Mouse (Mus musculus) limb, embryonic 12.5 days (tissue): ENCODE results near the gene Folr2. TPM values are rescaled to one million over a fixed set of nuclear protein-coding genes. Genes with fewer than 3 reads are reported as not detected.
A peak's percentile ranks its signal among the peaks of the same experiment; 100 is the strongest.

Experiments used
- ATAC-seq: fragments of 200-750 bp; cut with Nextera tagmentation; 2 replicates; pipeline ENCODE4 v1.8.0; 2017; ENCODE audit warnings: low read depth, moderate TSS enrichment; ENCODE audit not compliant: insufficient number of reproducible peaks, insufficient read depth, low FRiP score, low TSS enrichment
- H3K27ac ChIP-seq: fragments of 300-500 bp; sonication (generic); 2 replicates; pipeline ENCODE4 v1.5.1; 2016; ENCODE audit warnings: mild to moderate bottlenecking, moderate library complexity
- H3K27me3 ChIP-seq: fragments of 300-500 bp; sonication (generic); 2 replicates; pipeline ENCODE4 v1.6.1; 2016; ENCODE audit warnings: mild to moderate bottlenecking, moderate library complexity
- H3K36me3 ChIP-seq: fragments of 300-500 bp; sonication (generic); 2 replicates; pipeline ENCODE4 v1.6.1; 2016; ENCODE audit warnings: mild to moderate bottlenecking, moderate library complexity
- H3K4me1 ChIP-seq: fragments of 300-500 bp; sonication (generic); replicated peaks from 2 replicates; pipeline ENCODE4 v1.6.1; 2016
- H3K4me2 ChIP-seq: fragments of 300-500 bp; sonication (generic); 2 replicates; pipeline ENCODE4 v1.6.1; 2016; ENCODE audit warnings: mild to moderate bottlenecking, moderate library complexity
- H3K4me3 ChIP-seq: fragments of 300-500 bp; sonication (generic); replicated peaks from 2 replicates; pipeline ENCODE4 v1.5.1; 2016; ENCODE audit warnings: mild to moderate bottlenecking
- H3K9ac ChIP-seq: fragments of 300-500 bp; sonication (generic); replicated peaks from 2 replicates; pipeline ENCODE4 v1.6.1; 2016; ENCODE audit warnings: mild to moderate bottlenecking, moderate library complexity
- H3K9me3 ChIP-seq: fragments of 300-500 bp; sonication (generic); 2 replicates; pipeline ENCODE4 v1.6.1; 2016; ENCODE audit warnings: mild to moderate bottlenecking, moderate library complexity
- WGBS: fragments of 180-500 bp; shearing (Covaris S2); methylation state at CpG from one replicate; pipeline ENCODE4 v1.1.7; 2016; 5-methylcytosine and 5-hydroxymethylcytosine counted together
- polyA plus RNA-seq: library from polyadenylated mRNA; unstranded; fragments of >200 nt; fragmentation: Nextera tagmentation; extraction: Ambion mirVana; gene quantifications from 2 replicates; pipeline ENCODE4 v1.2.1, GENCODE M21; 2016

The Folr2 gene
- polyA plus RNA-seq, 1 experiment from 2014 or later = not detected

DNA sequence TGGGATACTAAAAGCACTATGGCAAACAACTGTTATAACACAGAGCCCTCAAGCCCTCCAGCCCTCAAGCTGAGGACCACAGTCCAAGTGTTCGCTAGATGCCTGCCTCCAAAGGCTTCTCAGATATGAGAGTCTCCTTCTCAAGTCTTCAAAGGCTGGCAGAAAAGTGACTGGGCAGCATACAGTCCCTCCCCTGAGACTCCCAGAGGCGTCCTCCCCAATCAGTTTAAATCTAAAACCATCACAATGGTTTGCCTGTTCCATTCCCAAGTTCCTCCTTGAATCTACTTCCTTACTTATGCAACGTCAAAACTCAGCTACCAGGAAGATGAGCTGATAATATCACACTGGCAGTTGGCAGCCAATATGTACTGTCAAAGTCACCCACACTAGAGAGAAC lies 6.4 kb upstream of the Folr2 start, which contains the start of gene Anapc15:
TSS of gene Anapc15 (plus strand) at position 301 of the 400 bp plus-strand sequence.
- ATAC-seq = no peak

DNA sequence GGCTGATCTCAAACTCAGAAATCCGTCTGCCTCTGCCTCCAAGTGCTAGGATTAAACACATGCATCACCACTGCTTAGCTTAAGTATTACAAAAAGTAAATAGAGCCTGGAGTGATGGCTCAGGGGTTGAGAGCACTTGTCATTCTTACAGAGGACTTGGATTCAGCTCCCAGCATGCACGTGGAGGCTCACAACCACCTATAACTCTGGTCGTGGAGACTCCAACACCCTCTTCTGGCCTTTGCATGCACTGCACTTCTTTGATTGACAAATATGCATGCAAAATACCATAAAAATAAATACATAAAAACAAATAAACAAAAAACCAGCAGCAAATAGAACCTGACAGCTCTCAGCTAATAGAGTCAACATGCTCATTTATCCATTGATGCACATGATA lies 5.3 kb upstream of the Folr2 start:
- no peak for ATAC-seq
- Histone ChIP-seq H3K27ac (no peak overlapping the region), H3K4me2 (no peak overlapping the region), H3K27me3 (no peaks in the 10 kb centered on the region), H3K4me3 (no peak overlapping the region), H3K36me3 (no peaks in the 10 kb centered on the region), H3K9ac (no peak overlapping the region), H3K4me1 (no peaks in the 10 kb centered on the region), H3K9me3 (no peaks in the 10 kb centered on the region)
- 63% methylated on average over 3 of the region's 3 CpGs for WGBS

More for the DNA sequence above, 6.4 kb upstream of the Folr2 start, which contains the start of gene Anapc15:
- no peak within 1 kb of the TSS for H3K27ac ChIP-seq
- H3K36me3 ChIP-seq = no peaks in the 10 kb centered on the region
- H3K9me3 ChIP-seq = no peaks in the 10 kb centered on the region
- no peaks in the 10 kb centered on the region for H3K4me1 ChIP-seq
- H3K4me2 ChIP-seq = no peak within 1 kb of the TSS
- H3K9ac ChIP-seq = no peak within 1 kb of the TSS
- H3K27me3 ChIP-seq = no peaks in the 10 kb centered on the region
- 72% methylated on average over 3 of the region's 3 CpGs for WGBS
- no peak within 1 kb of the TSS for H3K4me3 ChIP-seq

DNA sequence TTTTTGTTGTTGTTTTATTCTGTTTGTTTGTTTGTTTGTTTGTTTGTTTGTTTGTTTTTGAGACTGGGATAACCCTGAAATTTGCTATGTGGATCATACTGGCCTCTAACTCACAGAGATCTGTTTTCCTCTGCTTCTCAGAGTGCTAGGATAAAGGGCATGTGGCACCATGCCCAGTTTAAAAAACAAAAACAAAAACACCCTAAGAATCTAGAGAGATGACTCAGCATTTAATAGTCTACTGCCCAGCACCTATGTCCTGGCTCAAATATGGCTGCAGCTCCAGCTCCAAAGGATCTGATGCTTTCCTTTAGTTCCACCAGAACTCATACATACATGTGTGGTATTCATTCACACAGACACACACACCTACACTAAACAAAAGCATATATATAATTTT lies 4.0 kb upstream of the Folr2 start:
- no peak for ATAC-seq
- Histone ChIP-seq H3K4me3 (no peak overlapping the region), H3K27me3 (no peaks in the 10 kb centered on the region), H3K4me1 (no peaks in the 10 kb centered on the region), H3K36me3 (no peaks in the 10 kb centered on the region), H3K4me2 (no peak overlapping the region), H3K9ac (no peak overlapping the region), H3K9me3 (no peaks in the 10 kb centered on the region), H3K27ac (no peak overlapping the region)

DNA sequence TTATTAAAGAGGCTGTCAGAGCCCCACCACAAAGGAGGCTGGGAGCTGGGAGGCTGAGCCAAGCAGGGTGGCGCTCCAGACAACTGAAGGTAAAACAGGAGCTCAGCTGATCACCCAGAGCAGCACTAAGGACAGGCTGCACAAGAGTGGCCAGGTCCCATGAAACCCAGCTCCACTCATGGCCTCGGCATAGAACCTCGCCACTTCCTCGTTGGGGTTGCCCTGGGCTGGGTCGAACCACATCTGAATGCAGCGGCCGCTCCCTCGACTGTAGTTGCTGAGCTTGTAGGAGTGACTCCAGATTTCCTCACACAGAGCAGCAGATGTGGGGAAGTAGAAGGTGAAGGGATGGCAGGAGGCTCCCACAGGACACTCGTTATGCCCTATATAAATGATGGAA lies 1.4 kb upstream of the Folr2 start:
- H3K27me3 ChIP-seq = no peaks in the 10 kb centered on the region
- H3K4me2 ChIP-seq = no peak overlapping the region
- no peaks in the 10 kb centered on the region for H3K36me3 ChIP-seq
- no peaks in the 10 kb centered on the region for H3K9me3 ChIP-seq
- 80% methylated on average over 9 of the region's 9 CpGs for WGBS
- H3K4me1 ChIP-seq = no peaks in the 10 kb centered on the region
- H3K27ac ChIP-seq = no peak overlapping the region
- ATAC-seq = no peak
- no peak overlapping the region for H3K9ac ChIP-seq
- H3K4me3 ChIP-seq = no peak overlapping the region

- Histone ChIP-seq H3K36me3 (no peaks in the 10 kb centered on the region), H3K4me2 (no peak overlapping the region), H3K27ac (no peak overlapping the region), H3K4me1 (no peaks in the 10 kb centered on the region), H3K27me3 (no peaks in the 10 kb centered on the region), H3K9ac (no peak overlapping the region), H3K9me3 (no peaks in the 10 kb centered on the region), H3K4me3 (no peak overlapping the region)
- WGBS = 88% methylated on average over 2 of the region's 2 CpGs
- no peak for ATAC-seq
Observed at GRCm38 (mm10) chr7:101853816-101854215, 3.2 kb downstream of the Folr2 start.

GRCm38 (mm10) chr7:101852846-101853245 lies 4.1 kb downstream of the Folr2 start:
- no peak overlapping the region for H3K4me3 ChIP-seq
- H3K4me2 ChIP-seq = no peak overlapping the region
- H3K27ac ChIP-seq = no peak overlapping the region
- no peak overlapping the region for H3K9ac ChIP-seq
- no peaks in the 10 kb centered on the region for H3K4me1 ChIP-seq
- H3K36me3 ChIP-seq = no peaks in the 10 kb centered on the region
- H3K27me3 ChIP-seq = no peaks in the 10 kb centered on the region
- no peak for ATAC-seq
- WGBS = 88% methylated on average over 6 of the region's 6 CpGs
- H3K9me3 ChIP-seq = no peaks in the 10 kb centered on the region

- Histone ChIP-seq H3K9ac (no peak overlapping the region), H3K9me3 (no peaks in the 10 kb centered on the region), H3K36me3 (no peaks in the 10 kb centered on the region), H3K27ac (no peak overlapping the region), H3K27me3 (no peaks in the 10 kb centered on the region), H3K4me3 (no peak overlapping the region), H3K4me2 (no peak overlapping the region), H3K4me1 (no peaks in the 10 kb centered on the region)
- WGBS = 83% methylated on average over 6 of the region's 6 CpGs
- no peak for ATAC-seq
Observed at GRCm38 (mm10) chr7:101851689-101852088, 5.3 kb downstream of the Folr2 start.

- 97% methylated on average over 1 of the region's 1 CpGs for WGBS
- no peaks in the 10 kb centered on the region for H3K36me3 ChIP-seq
Observed at GRCm38 (mm10) chr7:101847934-101848333, 9.1 kb downstream of the Folr2 start.

GRCm38 (mm10) chr7:101844186-101844585 lies 12.8 kb downstream of the Folr2 start:
- Histone ChIP-seq H3K4me2 (no peak overlapping the region), H3K4me3 (no peak overlapping the region), H3K36me3 (no peaks in the 10 kb centered on the region), H3K4me1 (no peaks in the 10 kb centered on the region), H3K27me3 (no peaks in the 10 kb centered on the region), H3K27ac (no peak overlapping the region), H3K9me3 (no peaks in the 10 kb centered on the region), H3K9ac (no peak overlapping the region)
- 62% methylated on average over 6 of the region's 6 CpGs for WGBS
- no peak for ATAC-seq

More at GRCm38 (mm10) chr7:101847934-101848333, 9.1 kb downstream of the Folr2 start:
- H3K4me2 ChIP-seq = no peak overlapping the region
- no peak overlapping the region for H3K27ac ChIP-seq
- H3K27me3 ChIP-seq = no peaks in the 10 kb centered on the region
- no peaks in the 10 kb centered on the region for H3K4me1 ChIP-seq
- no peaks in the 10 kb centered on the region for H3K9me3 ChIP-seq
- no peak overlapping the region for H3K9ac ChIP-seq
- ATAC-seq = no peak
- H3K4me3 ChIP-seq = no peak overlapping the region

GRCm38 (mm10) chr7:101837606-101838471 lies 19.2 kb downstream of the Folr2 start, which contains the start of gene Inppl1:
TSS of gene Inppl1 (minus strand) at chr7:101838229.
- Histone ChIP-seq H3K9ac (peak within 1 kb of the TSS; percentile 97), H3K9me3 (no peaks in the 10 kb centered on the region), H3K4me3 (peak within 1 kb of the TSS; percentile 94), H3K27me3 (no peaks in the 10 kb centered on the region), H3K36me3 (peaks cover 15% of the 10 kb centered on the region), H3K27ac (peak within 1 kb of the TSS; percentile 99), H3K4me1 (peaks cover 33% of the 10 kb centered on the region), H3K4me2 (peak within 1 kb of the TSS; percentile 80)
- ATAC-seq = peak; percentile 78
- WGBS = under 1% methylated on average over 64 of the region's 64 CpGs

DNA sequence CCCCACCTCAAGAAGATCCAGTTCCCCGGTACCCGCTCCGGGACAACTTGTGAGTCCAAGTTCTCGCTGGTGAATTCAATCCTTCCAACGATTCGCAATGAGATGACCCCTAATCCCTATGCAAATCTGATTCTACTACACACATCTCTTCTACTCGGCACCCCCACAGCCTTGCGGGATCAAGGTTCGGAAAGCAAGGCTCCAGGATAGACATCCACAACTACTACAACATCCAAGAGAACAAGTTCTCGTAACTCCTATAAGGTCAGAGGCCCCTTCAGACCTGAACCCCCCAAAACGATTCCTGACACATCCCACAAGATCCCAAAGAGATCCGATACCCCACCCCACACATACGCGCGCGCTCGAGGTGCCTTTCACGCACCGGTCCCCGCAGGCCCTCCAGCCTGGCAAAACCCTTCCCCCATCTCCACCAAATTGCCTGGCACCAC lies 19.8 kb downstream of the Folr2 start:
- WGBS = under 1% methylated on average over 20 of the region's 20 CpGs
- Histone ChIP-seq H3K9ac (peak overlapping the region; percentile 97), H3K4me3 (peak overlapping the region; percentile 94), H3K27me3 (no peaks in the 10 kb centered on the region), H3K9me3 (no peaks in the 10 kb centered on the region), H3K4me2 (peak overlapping the region; percentile 80), H3K4me1 (peaks cover 33% of the 10 kb centered on the region), H3K36me3 (peaks cover 21% of the 10 kb centered on the region), H3K27ac (peak overlapping the region; percentile 99)
- ATAC-seq = no peak
